Mouse (Mus musculus) adrenal gland, postnatal 14 days (tissue): ENCODE data around the gene Alk. TPM values are rescaled to one million over a fixed set of nuclear protein-coding genes. Genes with fewer than 3 reads are reported as not detected.

Source experiments
- DNase-seq: peaks from one replicate; pipeline ENCODE4 v3.0.0; 2021; ENCODE audit warnings: mixed read lengths
- total RNA-seq: library from RNA; stranded (reverse); gene quantifications from 2 replicates; pipeline ENCODE4 v1.2.3, GENCODE M21; 2021

Alk gene
- total RNA-seq, 1 experiment from 2014 or later = not detected

DNA sequence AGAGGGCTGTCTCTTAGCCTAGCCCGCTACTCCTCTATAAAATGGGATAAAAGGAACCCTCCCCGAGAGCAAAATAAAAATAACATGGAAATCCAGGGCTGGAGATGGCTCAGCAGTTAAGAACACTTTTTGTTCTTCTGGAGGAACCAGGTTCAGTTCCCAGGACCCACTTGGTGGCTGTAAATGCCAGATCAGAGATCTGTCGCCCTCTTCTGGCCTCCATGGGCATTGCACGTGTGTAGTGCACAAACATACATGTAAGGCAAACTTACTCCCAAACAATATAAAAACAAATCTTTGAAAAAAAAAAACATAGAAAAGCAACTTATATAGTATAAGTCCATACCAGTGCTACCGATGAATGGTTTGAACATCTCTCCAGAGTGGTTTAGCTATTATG, 731.5 kb downstream of the Alk start:
- DNase-seq = peak; percentile 46

DNA sequence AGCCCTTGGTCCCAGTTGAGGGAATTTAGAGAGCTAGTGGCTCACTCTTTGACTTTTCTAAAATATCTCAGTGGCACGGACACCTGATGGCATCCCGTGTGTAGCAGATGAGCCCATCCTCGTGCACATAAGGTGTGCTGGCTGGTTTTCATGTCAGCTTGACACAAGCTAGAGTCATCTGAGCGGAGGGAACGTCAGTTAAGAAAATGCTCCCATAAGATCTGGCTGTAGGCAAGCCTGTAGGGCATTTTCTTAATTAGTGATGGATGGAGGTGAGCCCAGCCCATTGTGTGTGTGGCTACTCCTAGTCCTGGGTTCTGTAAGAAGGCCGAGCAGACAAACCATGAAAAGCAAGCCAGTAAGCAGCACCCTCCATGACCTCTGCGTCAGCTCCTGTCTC, 732.4 kb downstream of the Alk start:
- DNase-seq = no peak

DNA sequence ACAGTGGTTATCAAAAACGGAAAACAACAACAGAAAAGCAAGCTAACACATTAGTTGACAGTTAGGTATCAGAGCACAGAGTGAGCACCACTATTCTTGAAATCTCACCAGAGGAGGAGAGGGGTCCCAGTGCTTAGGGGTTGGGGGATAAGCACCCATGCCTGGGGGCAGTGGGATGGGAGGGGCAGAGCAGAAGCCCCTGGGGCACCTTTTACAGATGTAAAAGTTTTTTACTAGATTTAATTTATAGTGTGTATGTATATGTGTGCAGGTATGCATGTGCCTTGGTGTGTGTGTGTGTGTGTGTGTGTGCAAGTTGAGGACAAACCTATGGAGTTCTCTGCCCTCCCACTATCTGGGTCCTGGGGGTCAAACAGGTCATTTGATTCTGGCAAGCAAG, 733.8 kb downstream of the Alk start:
- no peak for DNase-seq

DNA sequence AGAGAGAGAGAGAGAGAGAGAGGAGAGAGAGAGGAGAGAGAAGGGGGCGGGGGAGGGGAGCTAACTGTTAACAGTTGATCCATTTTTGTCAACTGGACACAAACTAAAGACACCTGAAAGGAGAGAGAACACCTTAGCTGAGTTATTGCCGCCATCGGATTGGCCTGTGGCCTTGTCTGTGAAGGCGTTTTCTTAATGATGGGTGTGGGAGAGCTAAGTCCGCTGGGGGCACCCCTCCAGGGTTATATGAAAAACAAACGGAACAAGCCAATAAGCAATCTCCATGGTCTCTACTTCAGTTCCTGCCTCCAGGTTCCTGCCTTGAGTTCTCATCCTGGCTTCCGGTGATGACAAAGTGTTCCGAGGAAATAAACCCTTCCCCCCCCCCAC, 734.2 kb downstream of the Alk start:
- DNase-seq = no peak

DNA sequence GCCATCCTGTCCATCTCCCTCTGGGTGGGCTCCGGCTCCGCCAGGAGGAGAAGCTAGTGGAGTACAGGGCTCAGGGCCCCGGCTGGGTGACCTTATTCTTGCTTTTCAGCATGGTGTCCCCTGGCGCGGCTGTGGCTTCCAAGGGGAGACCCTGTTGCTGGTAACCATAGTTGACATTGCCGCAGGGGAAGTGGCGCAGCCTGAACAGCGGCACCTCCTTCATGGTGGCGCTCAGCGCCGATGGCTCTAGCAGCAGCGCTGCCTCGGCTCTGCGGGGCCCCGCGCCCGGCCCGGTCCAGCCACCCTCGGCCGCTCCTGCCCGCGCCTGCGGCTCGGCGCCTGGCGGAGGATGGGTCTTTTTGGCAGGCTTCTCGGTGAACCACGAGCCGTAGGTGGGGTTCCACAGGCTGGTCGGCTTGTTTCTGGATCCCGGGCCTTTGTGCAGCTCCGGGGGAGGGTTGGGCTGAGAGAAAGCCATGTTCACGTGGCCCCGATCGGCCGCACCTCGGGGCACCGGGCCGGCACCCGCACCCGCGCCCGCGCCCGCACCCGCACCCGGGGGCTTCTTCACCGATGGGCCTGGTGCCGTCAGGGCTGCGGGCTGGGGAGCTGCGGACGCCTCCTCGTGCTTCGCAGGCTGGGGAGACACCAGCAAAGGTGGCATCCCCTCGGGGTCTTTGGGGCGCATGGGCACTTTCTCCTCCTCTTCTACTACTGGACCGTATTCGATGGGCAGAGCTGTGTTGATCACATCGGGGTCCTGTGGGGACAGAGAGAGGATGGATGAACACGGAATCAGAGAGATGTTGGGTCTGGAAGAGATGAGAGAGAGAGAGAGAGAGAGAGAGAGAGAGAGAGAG, 734.8 kb downstream of the Alk start:
- peak; percentile 37 for DNase-seq

DNA sequence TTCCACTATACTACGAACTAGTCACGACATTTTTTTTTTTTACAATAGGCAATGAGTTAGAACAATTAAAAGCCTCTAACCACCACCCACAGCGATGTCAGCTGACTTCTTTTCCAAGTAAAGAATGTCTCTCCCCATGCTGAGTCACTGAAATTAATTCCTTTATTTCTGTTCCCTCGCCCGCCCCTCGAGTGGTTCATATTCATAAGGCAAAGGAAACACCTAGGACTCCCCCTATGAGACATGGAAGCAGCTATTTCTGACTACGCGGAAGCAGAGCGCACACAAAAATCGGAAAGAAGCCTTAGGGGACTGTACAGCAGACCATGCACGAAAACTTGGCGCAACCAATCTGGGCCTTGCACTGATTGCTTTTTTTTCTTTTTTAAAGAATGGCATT, 735.6 kb downstream of the Alk start:
- no peak for DNase-seq

DNA sequence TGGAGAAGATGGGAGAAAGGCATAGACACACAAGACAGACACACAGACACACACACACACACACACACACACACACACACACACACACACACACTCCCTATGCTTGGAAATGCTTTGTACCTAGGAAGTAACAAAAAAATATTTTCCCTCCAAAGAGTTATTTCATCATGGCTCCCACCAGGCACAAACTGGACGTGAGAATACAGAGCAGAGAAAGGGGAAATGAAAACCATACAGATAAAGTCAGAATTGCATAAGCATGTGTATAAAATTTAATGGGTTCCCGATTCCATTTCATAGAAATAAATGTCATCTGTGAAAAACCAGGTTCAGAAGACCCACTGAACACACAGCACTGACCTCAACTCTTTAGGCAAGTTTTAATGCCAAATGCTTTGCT, 736.5 kb downstream of the Alk start:
- DNase-seq = no peak

DNA sequence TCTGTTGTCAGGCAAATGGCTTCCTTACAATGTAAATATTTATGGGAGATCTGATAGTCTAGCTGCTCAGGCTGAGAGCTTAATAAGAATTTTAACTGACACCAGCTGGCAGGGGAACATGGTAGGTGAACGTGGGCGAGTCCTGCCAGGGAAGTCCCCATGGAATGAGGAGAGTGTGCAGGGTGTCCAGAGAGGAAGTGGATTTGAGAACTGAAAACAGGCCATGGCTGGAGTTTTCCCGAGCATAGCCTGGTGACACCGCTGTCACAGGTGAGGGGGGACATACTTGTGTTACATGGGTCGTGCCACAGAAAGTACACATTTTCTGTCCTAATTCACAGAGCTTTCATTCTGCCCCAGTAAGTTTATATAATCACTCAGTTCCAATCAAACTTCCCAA, 739.0 kb downstream of the Alk start:
- no peak for DNase-seq

DNA sequence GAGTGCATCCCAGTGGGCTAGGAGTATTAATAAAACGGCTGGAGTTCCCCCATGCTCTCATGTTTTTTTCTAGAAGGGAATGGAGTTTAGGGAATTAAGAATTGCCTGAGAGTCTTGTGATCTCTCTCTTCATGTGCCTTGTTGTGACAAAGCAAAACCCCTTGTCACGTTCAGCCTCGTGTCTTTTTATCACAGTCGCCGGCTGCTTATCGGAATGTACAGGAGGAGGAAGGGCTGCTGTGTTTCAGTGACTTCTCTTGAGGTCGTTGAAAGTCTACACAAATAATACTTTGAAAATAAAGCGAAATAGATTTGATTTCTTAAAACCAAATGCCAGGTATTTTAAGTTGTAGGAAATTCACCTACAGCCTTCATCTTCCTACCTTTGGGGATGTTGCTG, 740.4 kb downstream of the Alk start:
- DNase-seq = no peak

DNA sequence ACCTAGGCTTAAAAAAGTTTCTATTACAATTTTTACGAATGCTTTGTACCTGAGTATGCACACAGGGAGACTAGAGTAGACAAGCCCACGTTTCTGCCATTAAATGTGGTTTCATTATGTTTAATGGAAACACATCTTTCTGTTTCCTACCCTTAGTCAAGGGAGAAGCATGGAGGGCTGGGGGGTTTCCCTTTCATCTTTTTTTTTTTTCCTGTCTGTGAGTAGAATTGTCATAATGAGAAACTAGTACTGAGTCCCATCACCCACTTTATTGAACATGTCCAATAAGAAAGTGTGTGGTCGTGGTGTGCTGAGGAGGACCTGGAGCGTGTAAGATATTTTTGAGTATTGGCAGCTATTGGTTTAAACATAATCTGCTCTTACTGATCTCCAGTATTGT, 741.5 kb downstream of the Alk start:
- no peak for DNase-seq

DNA sequence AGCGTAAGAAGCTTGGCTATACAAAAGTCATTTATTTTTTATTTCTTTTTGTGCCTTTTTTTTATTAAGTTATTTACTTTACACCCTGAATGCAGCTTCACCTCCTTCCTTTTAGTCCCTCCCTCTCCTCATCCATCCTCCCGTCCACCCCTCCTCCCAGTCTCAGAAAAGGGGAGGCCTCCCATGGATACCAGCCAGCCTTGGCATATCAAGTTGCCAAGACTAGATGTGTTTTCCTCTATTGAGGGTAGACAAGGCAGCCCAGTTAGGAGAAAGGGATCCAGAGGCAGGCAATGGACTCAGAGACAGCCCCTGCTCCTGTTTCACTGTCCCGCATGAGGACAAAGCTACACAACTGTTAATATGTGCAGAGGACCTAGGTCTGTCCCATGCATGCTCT, 742.2 kb downstream of the Alk start:
- no peak for DNase-seq

DNA sequence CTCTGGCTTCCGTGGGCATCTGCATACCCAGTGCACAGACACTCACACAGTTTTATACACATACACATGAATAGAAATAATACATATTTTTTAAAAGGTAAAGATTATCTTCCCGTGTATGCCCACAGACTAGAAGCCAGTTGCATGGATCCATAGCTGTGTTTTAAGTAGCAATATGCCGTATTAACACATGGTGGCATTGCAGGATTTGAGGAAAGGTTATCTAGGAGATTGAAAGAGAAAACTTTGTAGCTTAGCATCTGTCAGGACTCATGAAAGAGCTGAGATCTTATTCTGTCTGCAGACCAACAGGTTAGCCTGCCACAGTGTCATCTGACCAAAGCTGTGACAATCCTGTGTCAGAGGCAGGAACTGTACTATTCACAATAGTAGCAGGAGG, 772.5 kb downstream of the Alk start:
- DNase-seq = no peak

DNA sequence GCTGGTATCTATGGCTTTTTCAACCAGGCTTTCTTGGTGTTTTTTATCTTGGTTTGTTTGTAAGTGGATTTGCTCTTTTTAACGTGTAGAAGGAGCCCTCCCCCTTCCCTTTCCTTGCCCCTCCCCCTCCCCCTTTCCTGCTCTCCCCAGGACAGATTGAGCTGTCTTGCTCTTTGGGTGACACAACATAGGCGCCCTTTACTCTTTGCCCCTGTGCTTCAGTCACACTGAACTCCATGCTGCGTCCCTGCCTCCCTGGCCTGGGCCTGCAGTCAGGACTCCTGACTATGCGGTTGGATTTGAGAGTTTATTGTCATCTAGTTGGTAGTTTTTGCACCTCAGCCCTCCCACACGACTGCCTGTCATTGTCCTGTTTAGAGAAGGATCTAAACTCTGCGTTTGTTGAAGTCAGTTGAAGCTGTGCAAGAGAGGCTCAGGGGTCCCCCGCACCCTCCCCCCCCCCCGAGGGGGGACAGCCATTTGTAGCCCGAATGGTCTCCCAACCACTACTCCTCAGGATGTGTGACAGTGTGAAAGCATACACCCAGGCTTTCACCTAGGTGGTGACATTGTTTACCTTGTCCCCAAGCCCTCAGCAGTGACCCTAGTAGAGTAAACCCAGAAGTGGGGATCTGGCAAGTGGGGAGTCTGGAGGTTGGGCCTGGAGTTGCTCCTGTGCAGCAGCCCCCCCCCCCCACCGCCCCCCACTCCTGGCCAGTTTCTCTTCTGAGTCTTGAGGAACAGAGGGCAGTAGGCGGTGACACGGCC, 775.6 kb downstream of the Alk start:
- no peak for DNase-seq

DNA sequence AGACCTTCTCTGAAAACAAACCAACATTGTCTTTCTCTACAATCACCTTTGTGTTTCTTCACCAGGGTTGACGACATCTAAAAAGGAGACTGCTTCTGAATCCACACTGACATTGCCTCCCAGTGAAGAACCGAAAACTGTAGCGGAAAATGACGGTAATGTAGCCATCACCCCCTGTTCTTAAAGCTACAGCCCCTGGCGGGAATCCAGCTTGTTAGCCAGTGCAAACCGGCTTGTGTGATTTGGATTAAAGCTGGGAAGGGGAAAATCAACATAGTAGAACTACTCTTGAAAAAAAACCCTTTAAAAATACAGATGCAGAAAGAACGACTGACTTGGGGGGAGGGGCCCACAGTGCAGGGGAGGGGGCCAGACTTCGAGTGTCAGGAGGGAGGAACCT, 776.8 kb downstream of the Alk start:
- no peak for DNase-seq

DNA sequence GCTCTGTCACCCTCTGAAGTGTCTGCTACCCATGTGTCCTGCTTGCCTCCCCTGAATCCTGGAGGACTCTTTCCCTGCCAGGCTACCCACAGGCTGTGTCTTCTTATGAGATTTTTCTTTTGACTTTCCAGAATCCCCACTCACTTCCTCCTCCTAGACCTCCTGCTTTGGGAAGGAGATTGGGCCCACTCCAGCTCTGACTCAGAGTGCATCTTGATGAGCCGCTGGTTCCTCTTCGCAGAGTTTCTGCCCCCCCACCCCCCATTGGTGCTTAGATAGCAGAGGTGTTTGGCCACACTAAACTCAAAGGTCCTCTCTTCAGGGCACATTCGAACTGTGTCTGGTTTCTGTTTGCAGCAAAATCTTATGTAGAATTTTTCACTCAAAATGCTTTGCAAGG, 777.8 kb downstream of the Alk start:
- DNase-seq = no peak

DNA sequence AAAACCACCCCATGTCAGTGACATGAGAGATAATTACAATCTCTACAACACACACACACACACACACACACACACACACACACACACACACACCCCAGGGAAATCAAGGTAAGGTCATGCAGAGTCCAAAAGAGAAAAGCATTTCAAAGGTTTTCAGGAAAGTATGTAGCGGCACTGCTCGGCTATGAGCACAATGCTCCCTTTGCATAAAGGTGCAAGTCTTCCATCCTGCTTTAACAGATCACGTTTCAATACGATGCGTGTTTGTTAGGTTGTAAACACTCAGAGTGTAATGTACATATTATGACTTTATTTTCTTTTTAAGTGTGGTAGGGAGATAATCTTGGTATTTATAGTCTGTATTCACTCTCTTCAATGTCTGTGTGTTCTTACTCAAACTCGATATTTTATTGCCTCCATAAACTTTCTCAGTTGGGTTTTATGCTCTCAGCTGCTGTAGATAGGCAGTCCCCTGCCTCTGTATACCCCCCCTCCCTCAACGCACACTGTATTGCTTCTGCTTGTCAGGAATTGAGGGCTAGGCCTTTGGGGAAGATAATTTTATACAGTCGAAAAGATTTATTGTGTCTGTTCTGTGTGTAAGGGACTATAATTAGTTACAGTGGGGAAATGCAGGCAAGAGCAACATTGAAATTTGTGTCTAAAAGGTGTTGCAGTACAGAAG, 780.7 kb downstream of the Alk start:
- no peak for DNase-seq

Other genes starting within 250 kb of the Alk start
- gene Ypel5, start 231.8 kb upstream of the Alk start, total RNA-seq = 57.1 and 58.6 TPM in 2 replicates